Mouse (Mus musculus) thymus, adult 2 months (tissue): ENCODE measurements at regions not wholly inside any gene's neighbourhood (a gene's known extent, or its start where the extent isn't known, plus 50 kb on each side); places are given as distances from the start of the nearest gene placed in this dataset.

Experiments
- CTCF ChIP-seq: fragments of 200-500 bp; IDR thresholded peaks from 2 replicates; pipeline ENCODE4 v1.5.1; 2012; ENCODE audit warnings: mild to moderate bottlenecking, control low read depth, low read length, moderate library complexity, borderline replicate concordance; ENCODE audit not compliant: control insufficient read depth, poor library complexity, insufficient read depth; ENCODE audit errors: extremely low read depth
- POLR2A ChIP-seq: fragments of 200-500 bp; IDR thresholded peaks from 2 replicates; pipeline ENCODE4 v1.6.1; 2012; ENCODE audit warnings: mild to moderate bottlenecking, low read length, control low read depth, moderate library complexity; ENCODE audit not compliant: control insufficient read depth, poor library complexity, insufficient read depth; ENCODE audit errors: extremely low read depth

- no peak for TF ChIP-seq POLR2A
- TF ChIP-seq CTCF: no peak
Observed at GRCm38 (mm10) chr11:24286129-24287108, 208.6 kb downstream of the Bcl11a start.
